Mouse (Mus musculus) limb, embryonic 11.5 days (tissue): ENCODE data around the gene Xylt1. TPM values are rescaled to one million over a fixed set of nuclear protein-coding genes. Genes with fewer than 3 reads are reported as not detected.

Experiments
- ATAC-seq: fragments of 200-750 bp; cut with Nextera tagmentation; 2 replicates; pipeline ENCODE4 v1.8.0; 2017; ENCODE audit warnings: low read depth; ENCODE audit not compliant: insufficient number of reproducible peaks, low FRiP score, low TSS enrichment
- DNase-seq: peaks from one replicate; pipeline ENCODE4 v3.0.0-alpha.2; 2015; ENCODE audit warnings: low spot score
- H3K27ac ChIP-seq: fragments of 300-500 bp; sonication (generic); replicated peaks from 2 replicates; pipeline ENCODE4 v1.5.1; 2014; ENCODE audit warnings: low read depth, mild to moderate bottlenecking, low read length
- H3K27me3 ChIP-seq: fragments of 300-500 bp; sonication (generic); 2 replicates; pipeline ENCODE4 v1.6.1; 2014; ENCODE audit warnings: mild to moderate bottlenecking, low read length, mixed read lengths; ENCODE audit not compliant: control insufficient read depth, insufficient read depth
- H3K36me3 ChIP-seq: fragments of 300-500 bp; sonication (generic); 2 replicates; pipeline ENCODE4 v1.6.1; 2014; ENCODE audit warnings: mild to moderate bottlenecking, low read length, moderate library complexity, mixed read lengths; ENCODE audit not compliant: control insufficient read depth, insufficient read depth
- H3K4me1 ChIP-seq: fragments of 300-500 bp; sonication (generic); 2 replicates; pipeline ENCODE4 v1.6.1; 2014; ENCODE audit warnings: low read length, mixed read lengths; ENCODE audit not compliant: control insufficient read depth, insufficient read depth
- H3K4me2 ChIP-seq: fragments of 300-500 bp; sonication (generic); 2 replicates; pipeline ENCODE4 v1.6.1; 2014; ENCODE audit warnings: low read depth, mild to moderate bottlenecking, moderate library complexity; ENCODE audit not compliant: severe bottlenecking
- H3K4me3 ChIP-seq: fragments of 300-500 bp; sonication (generic); 2 replicates; pipeline ENCODE4 v1.5.1; 2014; ENCODE audit warnings: low read depth, low read length
- H3K9ac ChIP-seq: fragments of 300-500 bp; sonication (generic); 2 replicates; pipeline ENCODE4 v1.6.1; 2014; ENCODE audit warnings: mild to moderate bottlenecking, low read length
- H3K9me3 ChIP-seq: fragments of 300-500 bp; sonication (generic); 2 replicates; pipeline ENCODE4 v1.6.1; 2016; ENCODE audit warnings: low read length; ENCODE audit not compliant: control insufficient read depth
- WGBS: fragments of 180-500 bp; shearing (Covaris S2); extraction: QIAGEN DNeasy Blood & Tissue Kit; methylation state at CpG from one replicate; pipeline ENCODE4 v1.1.7; 2014; 5-methylcytosine and 5-hydroxymethylcytosine counted together
- polyA plus RNA-seq: library from polyadenylated mRNA; unstranded; fragments of >200 nt; fragmentation: Nextera tagmentation; extraction: Ambion mirVana; gene quantifications from 2 replicates; pipeline ENCODE4 v1.2.1, GENCODE M21; 2014

Xylt1 gene
- polyA plus RNA-seq, 1 experiment from 2014 or later, result 1.4 TPM

- Histone ChIP-seq H3K4me3 (no peak overlapping the region), H3K9me3 (no peaks in the 10 kb centered on the region), H3K27me3 (no peaks in the 10 kb centered on the region), H3K27ac (no peak overlapping the region), H3K4me1 (no peaks in the 10 kb centered on the region), H3K4me2 (no peak overlapping the region), H3K9ac (no peak overlapping the region), H3K36me3 (0 out of 2 replicates have a peak, but pooled peaks cover 2% of the 10 kb centered on the region)
- no peak for DNase-seq
- WGBS, result 50% methylated on average over 7 of the region's 7 CpGs
- no peak for ATAC-seq
Measured at GRCm38 (mm10) chr7:117600443-117600842, 219.7 kb downstream of the Xylt1 start.

- WGBS, result 75% methylated on average over 6 of the region's 6 CpGs
- Histone ChIP-seq H3K4me3 (no peak overlapping the region), H3K4me2 (no peak overlapping the region), H3K27ac (no peak overlapping the region), H3K9ac (no peak overlapping the region), H3K27me3 (no peaks in the 10 kb centered on the region), H3K4me1 (no peaks in the 10 kb centered on the region), H3K9me3 (no peaks in the 10 kb centered on the region), H3K36me3 (no peaks in the 10 kb centered on the region)
- ATAC-seq (no peak), DNase-seq (no peak)
Measured at GRCm38 (mm10) chr7:117610439-117610838, 229.7 kb downstream of the Xylt1 start.

GRCm38 (mm10) chr7:117612788-117613473 is 232.2 kb downstream of the Xylt1 start:
- H3K36me3 ChIP-seq, result no peaks in the 10 kb centered on the region
- no peak overlapping the region for H3K4me2 ChIP-seq
- WGBS, result 81% methylated on average over 11 of the region's 11 CpGs
- DNase-seq (no peak), ATAC-seq (no peak)
- H3K27me3 ChIP-seq, result no peaks in the 10 kb centered on the region
- H3K9me3 ChIP-seq, result no peaks in the 10 kb centered on the region; the same call in 1 of the 2 replicates
- no peak overlapping the region for H3K27ac ChIP-seq
- H3K4me1 ChIP-seq, result no peaks in the 10 kb centered on the region
- H3K4me3 ChIP-seq, result no peak overlapping the region
- H3K9ac ChIP-seq, result no peak overlapping the region

- Histone ChIP-seq H3K4me3 (no peak overlapping the region), H3K27me3 (no peaks in the 10 kb centered on the region), H3K4me2 (no peak overlapping the region), H3K27ac (no peak overlapping the region), H3K4me1 (no peaks in the 10 kb centered on the region), H3K36me3 (no peaks in the 10 kb centered on the region), H3K9me3 (no peaks in the 10 kb centered on the region; the same call in 1 of the 2 replicates), H3K9ac (no peak overlapping the region)
- ATAC-seq (no peak), DNase-seq (no peak)
- 65% methylated on average over 3 of the region's 3 CpGs for WGBS
Measured at GRCm38 (mm10) chr7:117613796-117614195, 233.0 kb downstream of the Xylt1 start.

- Histone ChIP-seq H3K27me3 (no peaks in the 10 kb centered on the region), H3K4me2 (no peak overlapping the region), H3K4me3 (no peak overlapping the region), H3K4me1 (no peaks in the 10 kb centered on the region), H3K36me3 (no peaks in the 10 kb centered on the region), H3K9ac (no peak overlapping the region), H3K9me3 (no peaks in the 10 kb centered on the region; the same call in 1 of the 2 replicates), H3K27ac (no peak overlapping the region)
- ATAC-seq (no peak), DNase-seq (no peak)
- 82% methylated on average over 2 of the region's 2 CpGs for WGBS
Measured at GRCm38 (mm10) chr7:117614346-117614745, 233.6 kb downstream of the Xylt1 start.

GRCm38 (mm10) chr7:117614851-117615250 is 234.1 kb downstream of the Xylt1 start:
- Histone ChIP-seq H3K27me3 (no peaks in the 10 kb centered on the region), H3K4me1 (no peaks in the 10 kb centered on the region), H3K36me3 (no peaks in the 10 kb centered on the region), H3K4me3 (no peak overlapping the region), H3K4me2 (no peak overlapping the region), H3K9me3 (no peaks in the 10 kb centered on the region; the same call in 1 of the 2 replicates), H3K27ac (no peak overlapping the region), H3K9ac (no peak overlapping the region)
- DNase-seq (no peak), ATAC-seq (no peak)
- WGBS, result 73% methylated on average over 5 of the region's 5 CpGs

- Histone ChIP-seq H3K4me2 (no peak overlapping the region), H3K9ac (no peak overlapping the region), H3K4me3 (no peak overlapping the region), H3K27me3 (no peaks in the 10 kb centered on the region), H3K36me3 (no peaks in the 10 kb centered on the region), H3K4me1 (no peaks in the 10 kb centered on the region), H3K9me3 (no peaks in the 10 kb centered on the region; the same call in 1 of the 2 replicates), H3K27ac (no peak overlapping the region)
- DNase-seq, result peak; percentile 58
- 52% methylated on average over 5 of the region's 5 CpGs for WGBS
- no peak for ATAC-seq
Measured at GRCm38 (mm10) chr7:117616277-117616676, 235.5 kb downstream of the Xylt1 start.

GRCm38 (mm10) chr7:117618715-117619150 is 238.0 kb downstream of the Xylt1 start:
- H3K36me3 ChIP-seq, result no peaks in the 10 kb centered on the region
- ATAC-seq (no peak), DNase-seq (no peak)
- no peaks in the 10 kb centered on the region for H3K27me3 ChIP-seq
- no peak overlapping the region for H3K4me3 ChIP-seq
- H3K4me2 ChIP-seq, result no peak overlapping the region
- H3K9ac ChIP-seq, result no peak overlapping the region
- H3K9me3 ChIP-seq, result no peaks in the 10 kb centered on the region; the same call in 1 of the 2 replicates
- H3K4me1 ChIP-seq, result no peaks in the 10 kb centered on the region
- WGBS, result 71% methylated on average over 4 of the region's 4 CpGs
- H3K27ac ChIP-seq, result no peak overlapping the region

- Histone ChIP-seq H3K27me3 (no peaks in the 10 kb centered on the region), H3K4me2 (no peak overlapping the region), H3K9ac (no peak overlapping the region), H3K9me3 (no peaks in the 10 kb centered on the region), H3K4me3 (no peak overlapping the region), H3K36me3 (no peaks in the 10 kb centered on the region), H3K4me1 (no peaks in the 10 kb centered on the region), H3K27ac (no peak overlapping the region)
- WGBS, result 90% methylated on average over 4 of the region's 4 CpGs
- no peak for ATAC-seq
- DNase-seq, result no peak
Measured at GRCm38 (mm10) chr7:117621566-117621965, 240.8 kb downstream of the Xylt1 start.
